Mouse (Mus musculus): ENCODE data around the gene Dennd2a. TPM values are rescaled to one million over a fixed set of nuclear protein-coding genes. Genes with fewer than 3 reads are reported as not detected.

The Dennd2a gene
- polyA plus RNA-seq, 1 experiment from 2014 or later, result 13.3 TPM

- H3K9me3 ChIP-seq (replicated peaks; ENCODE audit: low read length), result no peaks in the 10 kb centered on the region
- no peak overlapping the region for H3K4me3 ChIP-seq (replicated peaks; ENCODE audit: low read depth, low read length)
- DNase-seq (ENCODE audit: low spot score) (no peak), ATAC-seq (replicated peaks; ENCODE audit: low FRiP score, low read depth) (no peak)
- H3K27me3 ChIP-seq (ENCODE audit: insufficient read depth, low read length), result no peaks in the 10 kb centered on the region
- 84% methylated on average over 7 of the region's 7 CpGs for WGBS
- H3K4me1 ChIP-seq (replicated peaks; ENCODE audit: insufficient read depth, low read length), result peaks cover 3% of the 10 kb centered on the region; the same call in 1 of the 2 replicates
- H3K9ac ChIP-seq (ENCODE audit: low read depth, low read length), result no peak overlapping the region
- no peak for TF ChIP-seq CTCF (IDR thresholded peaks at IDR 0.05; ENCODE audit: low read depth)
- no peak overlapping the region for H3K27ac ChIP-seq
- H3K36me3 ChIP-seq (ENCODE audit: insufficient read depth, low read length), result peaks cover 35% of the 10 kb centered on the region; the same call in 1 of the 2 replicates
- H3K4me2 ChIP-seq (ENCODE audit: low read length), result no peak overlapping the region
Observed at GRCm38 (mm10) chr6:39579552-39579951, 21.9 kb upstream of the Dennd2a start.

GRCm38 (mm10) chr6:39574951-39575350 is 17.3 kb upstream of the Dennd2a start:
- no peak for DNase-seq (ENCODE audit: low spot score)
- peak overlapping the region; percentile 78 for H3K4me3 ChIP-seq (replicated peaks; ENCODE audit: low read depth, low read length)
- H3K27me3 ChIP-seq (ENCODE audit: insufficient read depth, low read length), result no peaks in the 10 kb centered on the region
- H3K27ac ChIP-seq, result peak overlapping the region; percentile 94; the same call in 1 of the 2 replicates
- no peak for ATAC-seq (replicated peaks; ENCODE audit: low FRiP score, low read depth)
- peak overlapping the region; percentile 84 for H3K4me2 ChIP-seq (ENCODE audit: low read length)
- H3K9me3 ChIP-seq (replicated peaks; ENCODE audit: low read length), result no peaks in the 10 kb centered on the region
- 67% methylated on average over 7 of the region's 7 CpGs for WGBS
- H3K4me1 ChIP-seq (replicated peaks; ENCODE audit: insufficient read depth, low read length), result peaks cover 7% of the 10 kb centered on the region; the same call in 1 of the 2 replicates
- H3K9ac ChIP-seq (ENCODE audit: low read depth, low read length), result peak overlapping the region; percentile 79; the same call in 1 of the 2 replicates
- no peak for TF ChIP-seq CTCF (IDR thresholded peaks at IDR 0.05; ENCODE audit: low read depth)
- H3K36me3 ChIP-seq (ENCODE audit: insufficient read depth, low read length), result 0 out of 2 replicates have a peak, but pooled peaks cover 13% of the 10 kb centered on the region

DNA sequence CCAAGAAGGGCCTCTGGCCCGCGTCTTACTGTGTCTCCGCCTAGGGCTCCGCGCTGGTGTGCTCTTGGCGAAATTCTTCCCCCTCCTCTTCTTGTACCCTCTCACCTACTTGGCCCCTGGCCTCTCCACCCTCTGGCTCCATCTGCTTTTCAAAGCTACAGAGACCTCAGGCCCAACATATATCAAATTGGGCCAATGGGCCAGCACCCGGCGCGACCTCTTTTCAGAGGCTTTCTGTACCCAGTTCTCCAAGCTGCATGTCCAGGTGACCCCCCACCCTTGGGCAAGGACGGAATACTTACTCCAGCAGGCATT is 16.8 kb upstream of the Dennd2a start:
- Histone ChIP-seq H3K4me2 (ENCODE audit: low read length) (peak overlapping the region; percentile 84), H3K4me1 (replicated peaks; ENCODE audit: insufficient read depth, low read length) (peaks cover 7% of the 10 kb centered on the region; the same call in 1 of the 2 replicates), H3K27ac (peak overlapping the region; percentile 94), H3K9me3 (replicated peaks; ENCODE audit: low read length) (no peaks in the 10 kb centered on the region), H3K9ac (ENCODE audit: low read depth, low read length) (peak overlapping the region; percentile 79), H3K36me3 (ENCODE audit: insufficient read depth, low read length) (0 out of 2 replicates have a peak, but pooled peaks cover 10% of the 10 kb centered on the region), H3K4me3 (replicated peaks; ENCODE audit: low read depth, low read length) (peak overlapping the region; percentile 78), H3K27me3 (ENCODE audit: insufficient read depth, low read length) (no peaks in the 10 kb centered on the region)
- ATAC-seq (replicated peaks; ENCODE audit: low FRiP score, low read depth), result peak; percentile 37; the same call in 1 of the 2 replicates
- DNase-seq (ENCODE audit: low spot score), result no peak
- WGBS, result 30% methylated on average over 10 of the region's 10 CpGs
- no peak for TF ChIP-seq CTCF (IDR thresholded peaks at IDR 0.05; ENCODE audit: low read depth)

DNA sequence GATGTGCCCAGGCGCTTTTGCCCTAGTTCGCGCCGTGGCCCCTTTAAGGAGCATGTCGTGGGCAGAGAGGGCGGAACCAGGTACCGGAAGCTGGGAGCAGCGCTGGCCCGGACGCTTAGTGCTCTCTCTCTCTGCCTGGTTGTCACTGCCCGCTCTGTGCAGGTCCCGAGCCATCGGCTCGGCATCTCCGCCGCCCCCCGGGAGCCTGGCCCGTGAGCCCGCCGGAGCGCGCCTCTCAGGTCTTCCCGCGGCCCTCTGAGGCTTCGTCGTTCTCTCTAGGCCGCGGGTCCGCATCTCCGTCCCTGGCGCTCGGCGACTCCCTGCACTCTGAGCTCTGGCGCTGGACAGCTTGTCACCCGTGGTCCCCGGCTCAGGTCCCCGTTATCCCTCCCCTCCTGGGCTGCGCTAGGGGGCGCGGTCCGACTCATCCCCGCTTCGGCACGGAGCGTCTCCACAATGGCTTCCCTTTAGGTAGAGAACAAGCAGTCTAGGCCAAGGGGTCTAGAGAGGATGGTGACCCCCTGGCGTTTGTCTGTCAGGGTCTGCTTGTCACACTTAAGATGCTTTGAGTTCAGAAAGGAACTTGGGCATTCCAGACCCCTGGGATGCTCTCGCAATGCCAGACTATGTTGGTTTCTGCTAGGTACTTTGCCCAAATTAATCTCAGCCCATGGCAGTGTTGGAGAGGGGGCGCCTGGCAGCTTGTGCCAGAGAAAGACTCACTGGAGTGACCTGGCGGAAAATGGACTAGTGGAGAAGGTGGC is 16.3 kb upstream of the Dennd2a start, which contains the start of gene Adck2:
TSS of gene Adck2 (plus strand) at position 83 of the 764 bp plus-strand sequence.
- peak; percentile 94 for DNase-seq (ENCODE audit: low spot score)
- whole genome bisulfite sequencing, result under 1% methylated on average over 49 of the region's 49 CpGs
- Histone ChIP-seq H3K36me3 (ENCODE audit: insufficient read depth, low read length) (0 out of 2 replicates have a peak, but pooled peaks cover 10% of the 10 kb centered on the region), H3K27ac (peak within 1 kb of the TSS; percentile 94), H3K4me3 (replicated peaks; ENCODE audit: low read depth, low read length) (peak within 1 kb of the TSS; percentile 78), H3K9ac (ENCODE audit: low read depth, low read length) (peak within 1 kb of the TSS; percentile 79), H3K27me3 (ENCODE audit: insufficient read depth, low read length) (no peaks in the 10 kb centered on the region), H3K4me1 (replicated peaks; ENCODE audit: insufficient read depth, low read length) (peaks cover 7% of the 10 kb centered on the region; the same call in 1 of the 2 replicates), H3K4me2 (ENCODE audit: low read length) (peak within 1 kb of the TSS; percentile 84), H3K9me3 (replicated peaks; ENCODE audit: low read length) (no peaks in the 10 kb centered on the region)
- ATAC-seq (replicated peaks; ENCODE audit: low FRiP score, low read depth), result peak; percentile 90
- peak; percentile 60 for TF ChIP-seq CTCF (IDR thresholded peaks at IDR 0.05; ENCODE audit: low read depth)

DNA sequence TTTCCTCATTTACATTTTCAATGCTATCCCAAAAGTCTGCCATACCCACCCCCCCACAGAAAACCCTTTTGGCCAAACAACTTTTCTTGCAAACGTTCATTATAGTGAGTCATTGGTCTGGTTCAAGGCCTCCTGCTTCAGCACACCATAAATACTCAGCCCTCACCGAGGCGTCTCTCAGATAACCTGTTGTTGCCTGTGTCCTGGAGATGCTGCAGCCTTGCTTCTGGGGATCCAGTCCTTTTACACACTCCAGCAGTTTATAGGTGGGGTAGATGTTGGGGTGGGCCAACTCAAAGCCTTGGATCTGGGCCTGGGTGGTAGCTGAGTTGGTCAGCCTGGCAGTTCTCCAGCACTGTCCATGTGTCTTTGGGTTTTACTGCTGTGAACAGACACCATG is 12.8 kb upstream of the Dennd2a start:
- Histone ChIP-seq H3K9ac (ENCODE audit: low read depth, low read length) (no peak overlapping the region), H3K27me3 (ENCODE audit: insufficient read depth, low read length) (no peaks in the 10 kb centered on the region), H3K4me3 (replicated peaks; ENCODE audit: low read depth, low read length) (no peak overlapping the region), H3K27ac (no peak overlapping the region), H3K4me1 (replicated peaks; ENCODE audit: insufficient read depth, low read length) (peaks cover 7% of the 10 kb centered on the region; the same call in 1 of the 2 replicates), H3K4me2 (ENCODE audit: low read length) (no peak overlapping the region), H3K9me3 (replicated peaks; ENCODE audit: low read length) (no peaks in the 10 kb centered on the region), H3K36me3 (ENCODE audit: insufficient read depth, low read length) (no peaks in the 10 kb centered on the region)
- 48% methylated on average over 3 of the region's 3 CpGs for WGBS
- TF ChIP-seq CTCF (IDR thresholded peaks at IDR 0.05; ENCODE audit: low read depth), result no peak
- ATAC-seq (replicated peaks; ENCODE audit: low FRiP score, low read depth) (no peak), DNase-seq (ENCODE audit: low spot score) (no peak)

GRCm38 (mm10) chr6:39567528-39567927 is 9.9 kb upstream of the Dennd2a start:
- Histone ChIP-seq H3K27ac (no peak overlapping the region), H3K4me2 (ENCODE audit: low read length) (no peak overlapping the region), H3K4me1 (replicated peaks; ENCODE audit: insufficient read depth, low read length) (no peaks in the 10 kb centered on the region), H3K27me3 (ENCODE audit: insufficient read depth, low read length) (no peaks in the 10 kb centered on the region), H3K4me3 (replicated peaks; ENCODE audit: low read depth, low read length) (no peak overlapping the region), H3K9me3 (replicated peaks; ENCODE audit: low read length) (no peaks in the 10 kb centered on the region), H3K9ac (ENCODE audit: low read depth, low read length) (no peak overlapping the region), H3K36me3 (ENCODE audit: insufficient read depth, low read length) (no peaks in the 10 kb centered on the region)
- ATAC-seq (replicated peaks; ENCODE audit: low FRiP score, low read depth) (no peak), DNase-seq (ENCODE audit: low spot score) (peak; percentile 83)
- 16% methylated on average over 5 of the region's 5 CpGs for WGBS
- peak; percentile 93 for TF ChIP-seq CTCF (IDR thresholded peaks at IDR 0.05; ENCODE audit: low read depth)

All from kidney, postnatal 0 days (tissue).